Mouse (Mus musculus) ovary, adult 10 weeks (tissue): ENCODE measurements around the gene Cbx3. TPM values are rescaled to one million over a fixed set of nuclear protein-coding genes. Genes with fewer than 3 reads are reported as not detected.

Experiments
- polyA plus RNA-seq: library from polyadenylated mRNA; stranded (reverse); fragments of 350-450 nt; fragmentation: Illumina TruSeq; extraction: RNeasy Lipid Tissue Mini Kit (QIAGEN cat#74804); gene quantifications from one replicate; pipeline ENCODE4 v1.2.3, GENCODE M21; 2014

Gene Cbx3
- 794 TPM for polyA plus RNA-seq

DNA sequence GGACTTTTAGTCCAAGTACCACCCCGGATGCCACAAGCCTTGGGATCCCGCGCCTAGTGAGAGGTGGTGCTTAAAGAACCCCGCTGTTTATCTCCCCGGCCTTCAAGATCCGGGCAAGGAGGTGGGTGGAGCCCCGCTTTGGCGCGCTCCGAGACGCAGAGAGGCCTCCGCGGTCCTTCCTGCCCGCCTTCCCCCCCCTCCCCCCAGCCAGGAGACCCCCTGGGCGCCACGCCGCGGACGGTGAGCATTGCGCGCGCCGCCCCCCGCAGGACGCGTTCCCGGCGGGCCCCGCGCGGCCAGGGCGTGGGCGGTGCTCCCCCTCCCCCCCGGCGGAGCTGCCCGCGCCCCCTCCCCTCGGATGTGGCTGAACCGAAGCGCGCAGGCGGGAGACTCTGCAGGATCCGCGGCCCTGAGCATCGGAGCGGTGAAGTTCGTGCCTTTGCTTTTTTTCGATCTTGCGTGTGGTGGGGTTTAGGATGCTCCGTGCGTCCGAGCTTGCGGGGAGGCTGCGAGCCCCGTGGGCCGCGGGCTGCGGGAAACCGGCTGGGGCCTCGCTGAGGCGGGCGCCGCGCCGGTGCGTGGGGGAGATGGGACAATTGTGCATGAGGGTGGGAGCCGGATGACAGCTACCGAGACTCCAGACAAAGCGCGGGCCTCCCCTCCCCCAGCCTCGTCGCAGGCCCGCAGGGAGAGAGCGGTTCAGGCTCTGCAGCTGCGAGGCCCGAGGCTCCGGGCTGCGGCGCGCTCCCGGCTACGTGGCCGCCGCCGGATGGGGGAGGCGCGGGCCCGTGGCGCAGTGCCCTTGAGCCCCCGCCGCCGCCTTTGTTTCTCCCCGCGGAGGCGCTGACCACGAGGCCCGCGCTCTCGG lies at the start of gene Cbx3:
TSS of gene Cbx3 (plus strand) at position 50 of the 868 bp plus-strand sequence.

DNA sequence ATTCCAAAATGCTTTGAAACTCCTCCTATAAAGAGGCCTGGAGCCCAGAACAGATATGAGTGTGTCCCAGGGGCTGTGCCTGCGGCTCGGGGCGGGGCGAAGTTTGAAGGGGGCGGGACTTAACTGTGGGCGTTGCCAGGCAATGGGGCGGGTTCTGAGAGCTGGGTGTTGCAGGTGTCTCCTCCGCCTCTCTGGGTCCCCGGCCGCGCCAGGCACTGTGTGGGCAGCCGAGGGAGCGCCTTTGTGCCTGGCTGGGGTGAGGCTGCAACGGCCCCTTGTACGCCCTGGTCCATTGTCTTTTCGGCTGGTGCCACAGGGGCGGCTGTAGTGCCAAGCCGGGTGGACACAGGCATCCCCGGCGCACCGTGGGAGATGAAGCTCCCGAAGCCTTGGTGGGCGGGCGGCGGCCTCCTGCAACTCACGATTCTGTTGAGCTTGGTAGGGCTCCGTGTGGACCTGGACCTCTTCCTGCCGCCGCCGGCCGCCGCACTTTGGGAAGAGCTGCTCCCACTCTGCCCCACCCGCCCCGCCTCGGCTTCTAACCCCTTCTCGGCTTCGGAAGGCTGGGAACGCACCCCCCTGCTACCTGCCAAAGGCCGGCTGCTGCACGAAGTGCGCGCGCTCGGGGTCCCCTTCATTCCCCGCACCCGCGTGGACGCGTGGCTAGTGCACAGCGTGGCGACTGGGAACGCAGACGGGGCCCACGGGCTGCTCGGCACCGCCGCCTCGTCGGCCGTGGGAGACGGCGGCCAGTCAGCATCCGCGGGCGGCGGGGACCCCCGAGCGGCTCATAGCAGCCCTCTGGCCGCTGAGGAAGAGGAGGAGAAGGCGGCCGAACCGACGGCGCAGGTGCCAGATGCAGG lies 37.4 kb upstream of the Cbx3 start, which contains the start of gene Nfe2l3:
TSS of gene Nfe2l3 (plus strand) at position 136 of the 863 bp plus-strand sequence.

GRCm38 (mm10) chr6:51469715-51470310 lies 347 bp upstream of the Cbx3 start, which contains the start of gene Hnrnpa2b1:
Gene Hnrnpa2b1, minus strand, starts transcription at chr6:51469894.

GRCm38 (mm10) chr6:51523807-51524320 lies 53.7 kb downstream of the Cbx3 start, which contains the start of gene Snx10:
Gene Snx10, plus strand, starts transcription at chr6:51523901.

Other genes with a start within 250 kb of the Cbx3 start
- 1.6 TPM for gene Nfe2l3, start 37.7 kb upstream of the Cbx3 start, polyA plus RNA-seq
- gene Hnrnpa2b1, start 466 bp upstream of the Cbx3 start, polyA plus RNA-seq, result 2,951 TPM
- 39.5 TPM for gene Snx10, start 53.5 kb downstream of the Cbx3 start, polyA plus RNA-seq